Mouse (Mus musculus) neural tube, postnatal 0 days (tissue): ENCODE data around the gene Olfr370. TPM values are rescaled to one million over a fixed set of nuclear protein-coding genes. Genes with fewer than 3 reads are reported as not detected.

Experiments
- polyA plus RNA-seq: library from polyadenylated mRNA; unstranded; fragments of >200 nt; fragmentation: Nextera tagmentation; extraction: Ambion mirVana; gene quantifications from 2 replicates; pipeline ENCODE4 v1.2.1, GENCODE M21; 2015

Olfr370 gene
- polyA plus RNA-seq: not detected in 2 replicates

GRCm38 (mm10) chr8:83535736-83536135 lies at the start of gene Olfr370:
Gene Olfr370, plus strand, starts transcription at chr8:83535780.

DNA sequence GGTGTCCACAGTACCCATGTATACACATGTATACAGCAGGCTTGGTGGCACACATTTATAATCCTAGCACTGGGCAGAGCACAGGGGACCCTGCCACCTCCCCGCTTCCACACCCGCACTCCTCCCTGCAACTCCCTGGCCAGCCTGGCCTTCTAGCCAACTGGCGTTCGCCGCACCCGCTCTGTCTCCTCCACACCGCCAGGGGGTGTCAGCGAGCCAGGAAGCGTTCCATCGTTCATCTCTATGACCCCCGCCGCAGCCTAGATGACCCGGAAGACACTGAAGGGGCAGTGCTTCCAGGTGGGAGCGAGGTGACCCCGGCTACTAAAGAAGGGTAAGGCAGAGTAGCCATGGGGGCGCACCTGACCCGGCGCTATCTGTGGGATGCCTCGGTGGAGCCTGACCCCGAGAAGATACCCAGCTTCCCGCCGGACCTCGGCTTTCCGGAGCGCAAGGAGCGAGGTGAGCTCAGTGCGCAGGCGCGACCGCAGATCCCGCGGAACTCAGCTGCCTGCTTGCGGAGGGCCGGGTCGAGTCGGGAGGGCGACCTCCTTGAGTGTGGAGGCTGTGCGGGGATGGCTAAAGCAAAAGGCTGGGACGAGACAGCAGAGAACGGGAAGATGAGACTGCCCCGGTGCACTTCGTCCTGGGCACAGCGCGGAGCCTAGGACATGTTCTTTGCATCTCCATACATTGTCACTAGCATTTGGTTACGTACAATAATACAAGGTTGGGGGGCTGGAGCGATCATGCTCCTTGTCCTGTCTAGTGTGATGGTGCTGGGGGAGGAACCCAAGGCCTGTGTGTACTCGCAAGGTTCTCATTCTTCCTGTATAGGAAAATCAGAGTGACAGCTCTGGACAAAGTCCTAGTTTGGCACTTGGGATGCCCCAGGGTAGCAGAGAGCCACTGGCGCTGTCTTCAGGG lies 31.2 kb downstream of the Olfr370 start, which contains the start of gene Ndufb7:
Gene Ndufb7, plus strand, starts transcription at position 203 of the 927 bp plus-strand sequence.

Other genes with a start within 250 kb of the Olfr370 start
- 0.54 and 0.64 TPM in 2 replicates for gene Ucp1, start 245.4 kb upstream of the Olfr370 start, polyA plus RNA-seq
- gene Elmod2, start 203.3 kb upstream of the Olfr370 start, polyA plus RNA-seq: 11.2 and 11.7 TPM in 2 replicates
- gene Mgat4d, start 187.3 kb upstream of the Olfr370 start, polyA plus RNA-seq: not detected in 2 replicates
- 16.0 and 16.1 TPM in 2 replicates for gene Clgn, start 145.9 kb upstream of the Olfr370 start, polyA plus RNA-seq
- gene Scoc, start 77.4 kb upstream of the Olfr370 start, polyA plus RNA-seq: 415 and 464 TPM in 2 replicates
- gene Ndufb7, start 30.9 kb downstream of the Olfr370 start, polyA plus RNA-seq: 416 and 431 TPM in 2 replicates
- 1,907 and 1,966 TPM in 2 replicates for gene Tecr, start 72.2 kb downstream of the Olfr370 start, polyA plus RNA-seq
- 49.0 and 52.5 TPM in 2 replicates for gene Dnajb1, start 72.4 kb downstream of the Olfr370 start, polyA plus RNA-seq
- gene Gipc1, start 116.9 kb downstream of the Olfr370 start, polyA plus RNA-seq: 104 and 109 TPM in 2 replicates
- 0.54 and 1.0 TPM in 2 replicates for gene Ptger1, start 130.9 kb downstream of the Olfr370 start, polyA plus RNA-seq
- 20.5 and 20.7 TPM in 2 replicates for gene Pkn1, start 163.4 kb downstream of the Olfr370 start, polyA plus RNA-seq
- gene Ddx39, start 179.4 kb downstream of the Olfr370 start, polyA plus RNA-seq: 56.2 and 58.3 TPM in 2 replicates
- gene Adgre5, start 205.5 kb downstream of the Olfr370 start, polyA plus RNA-seq: 10.7 and 11.1 TPM in 2 replicates